Mouse (Mus musculus): ENCODE measurements at regions not wholly inside any gene's neighbourhood (a gene's known extent, or its start where the extent isn't known, plus 50 kb on each side); places are given as distances from the start of the nearest gene placed in this dataset.

- intact Hi-C loops (cut with DNase I), result no loop called here
These were observed 532.2 kb upstream of the Tnp1 start for GRCm38 (mm10) chr1:73547877-73548276.

- intact Hi-C loops (cut with DNase I), result no loop called here
These were observed 529.7 kb upstream of the Tnp1 start for GRCm38 (mm10) chr1:73545401-73545800.

- intact Hi-C loops (cut with DNase I), result no loop called here
These were observed 525.7 kb upstream of the Tnp1 start for GRCm38 (mm10) chr1:73541371-73541770.

GRCm38 (mm10) chr1:73538420-73538871, 522.7 kb upstream of the Tnp1 start:
- intact Hi-C loops (cut with DNase I), result no loop called here

- intact Hi-C loops (cut with DNase I), result no loop called here
These were observed 520.1 kb upstream of the Tnp1 start for GRCm38 (mm10) chr1:73535726-73536265.

GRCm38 (mm10) chr1:73533526-73533925, 517.8 kb upstream of the Tnp1 start:
- intact Hi-C loops (cut with DNase I), result no loop called here

- intact Hi-C loops (cut with DNase I), result no loop called here
These were observed 516.6 kb upstream of the Tnp1 start for GRCm38 (mm10) chr1:73532316-73532715.

GRCm38 (mm10) chr1:73531831-73532230, 516.1 kb upstream of the Tnp1 start:
- intact Hi-C loops (cut with DNase I), result no loop called here

GRCm38 (mm10) chr1:73530326-73530725, 514.6 kb upstream of the Tnp1 start:
- intact Hi-C loops (cut with DNase I), result no loop called here

GRCm38 (mm10) chr1:73528623-73529022, 512.9 kb upstream of the Tnp1 start:
- intact Hi-C loops (cut with DNase I), result no loop called here

GRCm38 (mm10) chr1:73516441-73516840, 500.7 kb upstream of the Tnp1 start:
- intact Hi-C loops (cut with DNase I), result no loop called here

GRCm38 (mm10) chr1:73515781-73516180, 500.1 kb upstream of the Tnp1 start:
- intact Hi-C loops (cut with DNase I), result no loop called here

- intact Hi-C loops (cut with DNase I), result no loop called here
These were observed 498.1 kb upstream of the Tnp1 start for GRCm38 (mm10) chr1:73513822-73514221.

- intact Hi-C loops (cut with DNase I), result no loop called here
These were observed 497.1 kb upstream of the Tnp1 start for GRCm38 (mm10) chr1:73512836-73513235.

GRCm38 (mm10) chr1:73507071-73507754, 491.5 kb upstream of the Tnp1 start:
- intact Hi-C loops (cut with DNase I), result no loop called here

- intact Hi-C loops (cut with DNase I), result no loop called here
These were observed 487.9 kb upstream of the Tnp1 start for GRCm38 (mm10) chr1:73503611-73504010.

- intact Hi-C loops (cut with DNase I), result no loop called here
These were observed 485.0 kb upstream of the Tnp1 start for GRCm38 (mm10) chr1:73500671-73501070.

GRCm38 (mm10) chr1:73495971-73496749, 480.5 kb upstream of the Tnp1 start:
- intact Hi-C loops (cut with DNase I), result no loop called here

- intact Hi-C loops (cut with DNase I), result no loop called here
These were observed 466.2 kb upstream of the Tnp1 start for GRCm38 (mm10) chr1:73481956-73482355.

- intact Hi-C loops (cut with DNase I), result no loop called here
These were observed 463.7 kb upstream of the Tnp1 start for GRCm38 (mm10) chr1:73479349-73479920.

- intact Hi-C loops (cut with DNase I), result loop anchor here (10.0 kb wide), 1 partner anchor 126 kb away; no protein-coding TSS in a partner anchor
These were observed 444.9 kb upstream of the Tnp1 start for GRCm38 (mm10) chr1:73460598-73460997.

Data from adrenal gland (tissue).